Mouse (Mus musculus) kidney, adult 2 months (tissue): ENCODE results near the gene Stx12. TPM values are rescaled to one million over a fixed set of nuclear protein-coding genes. Genes with fewer than 3 reads are reported as not detected.
A peak's percentile ranks its signal among the peaks of the same experiment; 100 is the strongest.
"Not testable (repeated sequence)": the region's sequence is repeated elsewhere in the genome, so short reads cannot be mapped to it uniquely, and the experiment has no call there.

ENCODE experiments used
- DNase-seq: peaks from one replicate; pipeline ENCODE4 v3.0.0; 2021
- H3K27ac ChIP-seq: fragments of 200-500 bp; 2 replicates; pipeline ENCODE4 v1.5.1; 2012; ENCODE audit warnings: low read depth, low read length, control low read depth, inconsistent platforms; ENCODE audit not compliant: insufficient read depth
- H3K27me3 ChIP-seq: fragments of 200-500 bp; replicated peaks from 2 replicates; pipeline ENCODE4 v1.6.1; 2012; ENCODE audit warnings: mild to moderate bottlenecking, moderate library complexity, low read length, inconsistent platforms; ENCODE audit not compliant: control insufficient read depth, insufficient read depth
- H3K36me3 ChIP-seq: fragments of 200-500 bp; 2 replicates; pipeline ENCODE4 v1.6.1; 2012; ENCODE audit warnings: mild to moderate bottlenecking, moderate library complexity, low read length, inconsistent platforms; ENCODE audit not compliant: control insufficient read depth, insufficient read depth
- H3K4me1 ChIP-seq: fragments of 200-500 bp; 2 replicates; pipeline ENCODE4 v1.6.1; 2011; ENCODE audit warnings: low read length; ENCODE audit not compliant: control insufficient read depth, insufficient read depth
- H3K4me3 ChIP-seq: fragments of 200-500 bp; 2 replicates; pipeline ENCODE4 v1.5.1; 2011; ENCODE audit warnings: mild to moderate bottlenecking, low read depth, low read length, control low read depth; ENCODE audit not compliant: insufficient read depth
- CTCF ChIP-seq: fragments of 200-500 bp; conservative IDR thresholded peaks from 2 replicates; pipeline ENCODE4 v1.5.1; 2011; ENCODE audit warnings: low read depth, mild to moderate bottlenecking, control low read depth, low read length, moderate library complexity, mixed read lengths; ENCODE audit not compliant: insufficient read depth, insufficient read length
- POLR2A ChIP-seq: fragments of 200-500 bp; IDR thresholded peaks from one replicate; pipeline ENCODE4 v1.6.1; 2011; ENCODE audit warnings: low read depth, low read length, control low read depth
- WGBS: fragments of 180-500 bp; shearing (Covaris S2); methylation state at CpG from one replicate; pipeline ENCODE4 v1.1.7; 2018; 5-methylcytosine and 5-hydroxymethylcytosine counted together
- polyA plus RNA-seq: library from polyadenylated mRNA; depleted of rRNA; stranded (reverse); fragments of >200 nt; gene quantifications from 2 replicates; pipeline ENCODE4 v1.2.3, GENCODE M21; 2012

The Stx12 gene
- polyA plus RNA-seq, 1 experiment: 21.0 TPM

GRCm38 (mm10) chr4:132920171-132920570, 35.9 kb upstream of the Stx12 start:
- TF ChIP-seq CTCF: no peak
- TF ChIP-seq POLR2A: no peak
- 90% methylated on average over 4 of the region's 4 CpGs for WGBS

GRCm38 (mm10) chr4:132918493-132918892, 34.2 kb upstream of the Stx12 start:
- not testable (repeated sequence) for H3K4me1 ChIP-seq, H3K36me3 ChIP-seq, H3K27ac ChIP-seq, H3K4me3 ChIP-seq, DNase-seq, H3K27me3 ChIP-seq
- 76% methylated on average over 6 of the region's 6 CpGs for WGBS

More at GRCm38 (mm10) chr4:132920171-132920570, 35.9 kb upstream of the Stx12 start:
- H3K27me3 ChIP-seq: no peaks in the 10 kb centered on the region
- no peak overlapping the region for H3K4me3 ChIP-seq
- peaks cover 5% of the 10 kb centered on the region; the same call in 1 of the 2 replicates for H3K4me1 ChIP-seq
- H3K27ac ChIP-seq: no peak overlapping the region
- DNase-seq: no peak
- H3K36me3 ChIP-seq: peaks cover 4% of the 10 kb centered on the region

GRCm38 (mm10) chr4:132912156-132912555, 27.8 kb upstream of the Stx12 start:
- no peak for DNase-seq
- 90% methylated on average over 6 of the region's 6 CpGs for WGBS
- peaks cover 13% of the 10 kb centered on the region for H3K36me3 ChIP-seq

GRCm38 (mm10) chr4:132905843-132906360, 21.6 kb upstream of the Stx12 start:
- TF ChIP-seq POLR2A (no peak), CTCF (no peak)
- peak overlapping the region; percentile 96 for H3K27ac ChIP-seq
- H3K4me1 ChIP-seq: peaks cover 17% of the 10 kb centered on the region; the same call in 1 of the 2 replicates
- peaks cover 3% of the 10 kb centered on the region for H3K36me3 ChIP-seq
- no peak overlapping the region for H3K4me3 ChIP-seq
- no peaks in the 10 kb centered on the region for H3K27me3 ChIP-seq
- WGBS: 44% methylated on average over 5 of the region's 5 CpGs
- peak; percentile 81 for DNase-seq

More at GRCm38 (mm10) chr4:132912156-132912555, 27.8 kb upstream of the Stx12 start:
- Histone ChIP-seq H3K4me3 (no peak overlapping the region), H3K4me1 (peaks cover under 1% of the 10 kb centered on the region; the same call in 1 of the 2 replicates), H3K27ac (no peak overlapping the region), H3K27me3 (no peaks in the 10 kb centered on the region)
- TF ChIP-seq CTCF (no peak), POLR2A (no peak)

GRCm38 (mm10) chr4:132904765-132905309, 20.5 kb upstream of the Stx12 start:
- H3K36me3 ChIP-seq: peaks cover 1% of the 10 kb centered on the region
- no peak overlapping the region for H3K4me3 ChIP-seq
- no peak for TF ChIP-seq CTCF
- TF ChIP-seq POLR2A: no peak
- WGBS: 59% methylated on average over 9 of the region's 9 CpGs
- peaks cover 17% of the 10 kb centered on the region; the same call in 1 of the 2 replicates for H3K4me1 ChIP-seq
- peak; percentile 90 for DNase-seq
- H3K27ac ChIP-seq: peak overlapping the region; percentile 96
- H3K27me3 ChIP-seq: no peaks in the 10 kb centered on the region

GRCm38 (mm10) chr4:132904071-132904470, 19.8 kb upstream of the Stx12 start:
- peaks cover 17% of the 10 kb centered on the region; the same call in 1 of the 2 replicates for H3K4me1 ChIP-seq
- 72% methylated on average over 2 of the region's 2 CpGs for WGBS
- no peaks in the 10 kb centered on the region for H3K27me3 ChIP-seq
- no peak for DNase-seq
- peak overlapping the region; percentile 86 for H3K27ac ChIP-seq
- TF ChIP-seq CTCF (no peak), POLR2A (no peak)
- H3K4me3 ChIP-seq: no peak overlapping the region
- peaks cover 1% of the 10 kb centered on the region for H3K36me3 ChIP-seq

- no peak for DNase-seq
- 76% methylated on average over 9 of the region's 9 CpGs for WGBS
- H3K27me3 ChIP-seq: no peaks in the 10 kb centered on the region
- TF ChIP-seq CTCF: no peak
- TF ChIP-seq POLR2A: no peak
- H3K4me3 ChIP-seq: no peak overlapping the region
- no peaks in the 10 kb centered on the region for H3K4me1 ChIP-seq
- H3K27ac ChIP-seq: no peak overlapping the region
- H3K36me3 ChIP-seq: peaks cover 1% of the 10 kb centered on the region
Measured at GRCm38 (mm10) chr4:132898197-132898596, 13.9 kb upstream of the Stx12 start.
